In the genomic region with DNA sequence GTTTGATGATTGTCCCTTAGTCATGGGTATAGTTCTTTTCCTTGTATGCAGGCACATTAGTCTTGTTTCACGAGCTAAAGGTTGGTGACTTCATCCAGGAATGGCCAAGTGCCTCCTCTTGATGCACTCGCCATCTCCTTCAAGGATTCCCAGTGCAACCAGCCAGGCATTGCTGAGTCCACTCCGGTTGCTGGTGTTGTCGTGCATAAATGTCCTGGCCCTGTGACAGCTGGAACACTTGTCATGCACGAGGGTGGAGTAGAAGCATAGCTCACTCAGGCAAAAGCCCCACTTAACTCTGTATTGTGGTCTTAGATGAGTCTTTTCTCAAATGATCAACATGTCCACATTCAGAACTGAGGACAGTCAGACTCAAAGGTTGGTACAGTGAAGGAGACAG, we compare ENCODE assay signal across 25 mouse cellular contexts. TPM values are rescaled to one million over a fixed set of nuclear protein-coding genes. Genes with fewer than 3 reads are reported as not detected.
"Had no signal": no experiment of that assay in that cellular context is flagged by ENCODE, and none has a peak within 500 bp of the region (broad histone marks: within the 10 kb centered on the region; RNA-seq: fewer than 3 reads in every experiment).

No protein-coding gene starts in this region.

- H3K27ac ChIP-seq: left cerebral cortex, adult 2 months; liver, embryonic 12.5 days; liver, embryonic 15.5 days; lung, embryonic 15.5 days; midbrain, embryonic 10.5 days; midbrain, embryonic 13.5 days; neural tube, embryonic 13.5 days; stomach, embryonic 15.5 days had no signal

- H3K27me3 ChIP-seq: liver, embryonic 12.5 days; liver, embryonic 15.5 days; lung, embryonic 15.5 days; neural tube, embryonic 13.5 days; stomach, embryonic 15.5 days had no signal

- DNase-seq: kidney, postnatal 10 days; kidney, postnatal 36 days; layer of hippocampus, postnatal 36 days; liver; lung, adult 18-20 months; lung, postnatal 10 days; lung, postnatal 36 days; retina, postnatal 1 day; right cerebral cortex, postnatal 25 days; spleen, adult 18-20 months; thymus, postnatal 25 days had no signal

- H3K9me3 ChIP-seq: limb, embryonic 12.5 days; liver, embryonic 12.5 days; liver, embryonic 15.5 days; lung, embryonic 15.5 days; midbrain, embryonic 10.5 days; midbrain, embryonic 13.5 days; neural tube, embryonic 13.5 days; stomach, embryonic 15.5 days had no signal

- H3K4me1 ChIP-seq: liver, embryonic 12.5 days; liver, embryonic 15.5 days; lung, embryonic 15.5 days; megakaryocyte, embryonic 14.5 days; midbrain, embryonic 13.5 days; neural tube, embryonic 13.5 days; stomach, embryonic 15.5 days had no signal

- H3K36me3 ChIP-seq: limb, embryonic 12.5 days; liver, embryonic 12.5 days; liver, embryonic 15.5 days; lung, embryonic 15.5 days; midbrain, embryonic 10.5 days; midbrain, embryonic 13.5 days; neural tube, embryonic 13.5 days; stomach, embryonic 15.5 days had no signal

- H3K4me3 ChIP-seq: left cerebral cortex, adult 2 months; limb, embryonic 12.5 days; liver, embryonic 12.5 days; liver, embryonic 15.5 days; lung, embryonic 15.5 days; megakaryocyte, embryonic 14.5 days; midbrain, embryonic 10.5 days; midbrain, embryonic 13.5 days; myocyte; neural tube, embryonic 13.5 days; stomach, embryonic 15.5 days had no signal

- ATAC-seq: liver, embryonic 12.5 days; midbrain, embryonic 13.5 days; midbrain, embryonic 16.5 days had no signal

- H3K4me2 ChIP-seq: limb, embryonic 12.5 days; liver, embryonic 12.5 days; liver, embryonic 15.5 days; lung, embryonic 15.5 days; midbrain, embryonic 13.5 days; neural tube, embryonic 13.5 days; stomach, embryonic 15.5 days had no signal

- H3K9ac ChIP-seq: limb, embryonic 12.5 days; liver, embryonic 12.5 days; liver, embryonic 15.5 days; lung, embryonic 15.5 days; midbrain, embryonic 13.5 days; neural tube, embryonic 13.5 days; stomach, embryonic 15.5 days had no signal

RNA-seq across cellular contexts. Expression of gene Six2, which starts 35.1 kb away (rescaled TPM):
- total RNA-seq: monocyte, adult 5-6 weeks; neutrophil, adult 5-6 weeks had no signal
- polyA plus RNA-seq: liver, embryonic 15.5 days; myocyte; neural tube, embryonic 13.5 days had no signal
